ENCODE assay signal across 11 mouse cellular contexts in genomic region chr1:51607437-51607855, GRCm38 (mm10).
DNase-seq lines count a peak whose midpoint lies in the region; ATAC-seq and TF ChIP-seq lines count a peak whose summit lies in the region.
"Had no signal": no experiment of that assay in that cellular context is flagged by ENCODE, and none has a peak within 500 bp of the region (broad histone marks: within the 10 kb centered on the region; RNA-seq: fewer than 3 reads in every experiment).

No protein-coding gene starts in this region.

- no peak overlapping the region for H3K4me2 ChIP-seq in hindbrain, embryonic 11.5 days (replicated peaks; ENCODE audit: low read depth, low read length)
- H3K4me2 ChIP-seq in forebrain, postnatal 0 days (ENCODE audit: low read depth): peak overlapping the region; percentile 10; the same call in 1 of the 2 replicates
- H3K4me2 ChIP-seq in midbrain, embryonic 15.5 days: no peak overlapping the region

- ATAC-seq in hindbrain, embryonic 11.5 days (ENCODE audit: low FRiP score): peak; percentile 84
- ATAC-seq in forebrain, postnatal 0 days: peak; percentile 82
- peak; percentile 70; the same call in 1 of the 2 replicates for ATAC-seq in midbrain, embryonic 15.5 days (replicated peaks)

- H3K9me3 ChIP-seq in hindbrain, embryonic 11.5 days (ENCODE audit: control insufficient read depth, low read length): no peaks in the 10 kb centered on the region
- H3K9me3 ChIP-seq in hindbrain, embryonic 10.5 days: no peaks in the 10 kb centered on the region
- no peaks in the 10 kb centered on the region for H3K9me3 ChIP-seq in embryonic facial prominence, embryonic 10.5 days
- H3K9me3 ChIP-seq in forebrain, postnatal 0 days (ENCODE audit: low read length): no peaks in the 10 kb centered on the region
- no peaks in the 10 kb centered on the region for H3K9me3 ChIP-seq in midbrain, embryonic 15.5 days

- no peak overlapping the region for H3K27ac ChIP-seq in hindbrain, embryonic 11.5 days (ENCODE audit: low read depth, low read length)
- no peak overlapping the region for H3K27ac ChIP-seq in hindbrain, embryonic 10.5 days
- H3K27ac ChIP-seq in embryonic facial prominence, embryonic 10.5 days (replicated peaks): no peak overlapping the region
- H3K27ac ChIP-seq in forebrain, postnatal 0 days (ENCODE audit: low read depth, low read length): no peak overlapping the region
- H3K27ac ChIP-seq in midbrain, embryonic 15.5 days: peak overlapping the region; percentile 34

- DNase-seq in hindbrain, embryonic 11.5 days (ENCODE audit: low spot score): peak; percentile 37
- no peak for DNase-seq in hindbrain, embryonic 10.5 days (ENCODE audit: low spot score)
- peak; percentile 24 for DNase-seq in embryonic facial prominence, embryonic 10.5 days (ENCODE audit: low spot score)
- DNase-seq in forebrain, postnatal 0 days: peak; percentile 69
- DNase-seq in natural killer cell, adult 2 months (ENCODE audit: low spot score in 2 of 2): no peak
- no peak for DNase-seq in testis, postnatal 10 days (ENCODE audit: low spot score)
- DNase-seq in layer of hippocampus, postnatal 10 days (ENCODE audit: low spot score in 2 of 2): no peak
- DNase-seq: gastrocnemius, postnatal 25 days; heart, postnatal 36 days; liver had no signal

- no peaks in the 10 kb centered on the region for H3K4me1 ChIP-seq in hindbrain, embryonic 11.5 days (replicated peaks; ENCODE audit: control insufficient read depth, insufficient read depth, low read length)
- H3K4me1 ChIP-seq in hindbrain, embryonic 10.5 days (replicated peaks): peaks cover 7% of the 10 kb centered on the region
- peaks cover 12% of the 10 kb centered on the region for H3K4me1 ChIP-seq in embryonic facial prominence, embryonic 10.5 days
- peaks cover 9% of the 10 kb centered on the region; the same call in 1 of the 2 replicates for H3K4me1 ChIP-seq in forebrain, postnatal 0 days (ENCODE audit: insufficient read depth)
- H3K4me1 ChIP-seq in midbrain, embryonic 15.5 days: peaks cover 10% of the 10 kb centered on the region

- no peak overlapping the region for H3K4me3 ChIP-seq in hindbrain, embryonic 11.5 days (ENCODE audit: low read depth, low read length)
- H3K4me3 ChIP-seq in hindbrain, embryonic 10.5 days: no peak overlapping the region
- no peak overlapping the region for H3K4me3 ChIP-seq in embryonic facial prominence, embryonic 10.5 days
- no peak overlapping the region for H3K4me3 ChIP-seq in forebrain, postnatal 0 days (ENCODE audit: low read depth, low read length)
- H3K4me3 ChIP-seq in midbrain, embryonic 15.5 days: no peak overlapping the region

- H3K27me3 ChIP-seq in hindbrain, embryonic 11.5 days (ENCODE audit: control insufficient read depth, insufficient read depth, low read length): no peaks in the 10 kb centered on the region
- no peaks in the 10 kb centered on the region for H3K27me3 ChIP-seq in hindbrain, embryonic 10.5 days (ENCODE audit: insufficient read depth, poor library complexity, severe bottlenecking)
- no peaks in the 10 kb centered on the region for H3K27me3 ChIP-seq in embryonic facial prominence, embryonic 10.5 days (replicated peaks; ENCODE audit: low read depth, poor library complexity, severe bottlenecking)
- no peaks in the 10 kb centered on the region for H3K27me3 ChIP-seq in forebrain, postnatal 0 days (ENCODE audit: insufficient read depth, low read length)
- H3K27me3 ChIP-seq in midbrain, embryonic 15.5 days (replicated peaks): no peaks in the 10 kb centered on the region

- 35% methylated on average over 8 of the region's 8 CpGs for WGBS in hindbrain, embryonic 11.5 days
- WGBS in hindbrain, embryonic 10.5 days: 44% methylated on average over 8 of the region's 8 CpGs
- 28% methylated on average over 8 of the region's 8 CpGs for WGBS in embryonic facial prominence, embryonic 10.5 days
- WGBS in forebrain, postnatal 0 days: 12% methylated on average over 8 of the region's 8 CpGs
- WGBS in midbrain, embryonic 15.5 days: 9% methylated on average over 8 of the region's 8 CpGs

- TF ChIP-seq CTCF in forebrain, postnatal 0 days (IDR thresholded peaks at IDR 0.05; ENCODE audit: low read depth): no peak

- H3K9ac ChIP-seq in hindbrain, embryonic 11.5 days (ENCODE audit: low read depth, low read length): no peak overlapping the region
- no peak overlapping the region for H3K9ac ChIP-seq in forebrain, postnatal 0 days
- H3K9ac ChIP-seq in midbrain, embryonic 15.5 days: no peak overlapping the region

- no peaks in the 10 kb centered on the region for H3K36me3 ChIP-seq in hindbrain, embryonic 11.5 days (ENCODE audit: control insufficient read depth, insufficient read depth, low read length)
- no peaks in the 10 kb centered on the region for H3K36me3 ChIP-seq in hindbrain, embryonic 10.5 days
- no peaks in the 10 kb centered on the region for H3K36me3 ChIP-seq in embryonic facial prominence, embryonic 10.5 days (replicated peaks)
- no peaks in the 10 kb centered on the region for H3K36me3 ChIP-seq in forebrain, postnatal 0 days (ENCODE audit: insufficient read depth)
- no peaks in the 10 kb centered on the region for H3K36me3 ChIP-seq in midbrain, embryonic 15.5 days (replicated peaks)

Comparison
In these comparisons a context has a peak if more than half of its experiments do, and no peak if none do; other contexts are left out.
1. DNase-seq: peak in hindbrain, embryonic 11.5 days (single experiment), embryonic facial prominence, embryonic 10.5 days (single experiment) and forebrain, postnatal 0 days (single experiment); none in hindbrain, embryonic 10.5 days (single experiment), natural killer cell, adult 2 months (0 of 2), testis, postnatal 10 days (single experiment) and layer of hippocampus, postnatal 10 days (0 of 2).
2. Peak in every context shown above with its lines, with median percentiles within 50 percentile points of each other: ATAC-seq.